Mouse (Mus musculus): ENCODE measurements around the gene Phlda2.

The Phlda2 gene

DNA sequence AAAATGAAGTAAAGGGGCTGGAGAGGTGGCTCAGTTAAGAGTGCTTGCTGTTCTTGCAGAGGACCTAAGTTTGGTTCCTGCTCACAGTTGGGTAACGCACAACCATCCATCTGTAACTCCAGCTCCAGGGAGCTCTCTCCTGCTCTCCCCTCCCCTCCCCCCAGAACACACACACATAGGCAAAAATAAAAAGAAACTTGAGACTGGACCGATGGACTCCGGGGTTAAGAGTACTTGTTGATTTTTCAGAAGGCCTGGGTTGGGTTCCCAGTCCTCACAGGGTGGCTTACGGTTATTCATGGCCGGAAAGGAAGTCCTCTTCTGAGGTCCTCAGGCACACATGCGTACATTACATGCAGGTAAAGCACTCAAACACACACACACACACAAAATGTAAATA lies 976 bp upstream of the Phlda2 start:
- no peak for DNase-seq (ENCODE audit: low spot score in 2 of 2)

GRCm38 (mm10) chr7:143501643-143502417 lies 1.1 kb downstream of the Phlda2 start:
- peak in 1 of 2 experiments; percentile 12 for DNase-seq (ENCODE audit: low spot score in 2 of 2)

DNA sequence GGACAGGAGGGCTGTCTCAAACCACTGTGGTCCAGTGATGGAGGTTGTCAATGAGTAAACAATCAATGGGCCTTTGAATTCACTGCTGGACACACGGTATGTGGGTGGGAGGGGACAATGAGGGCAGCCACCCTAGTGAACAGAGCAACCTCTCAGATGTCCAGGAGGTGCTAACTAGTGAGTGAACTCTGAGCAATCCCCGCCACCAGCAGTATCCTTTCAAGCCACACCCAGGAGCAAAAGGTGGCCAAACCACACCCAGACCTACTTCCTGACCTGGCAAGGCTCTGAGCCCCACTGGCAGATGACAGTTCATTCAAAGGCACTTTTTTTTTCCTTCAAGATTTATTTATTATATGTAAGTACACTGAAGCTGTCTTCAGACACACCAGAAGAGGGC lies 2.0 kb downstream of the Phlda2 start:
- DNase-seq (ENCODE audit: low spot score in 2 of 2) = no peak

DNA sequence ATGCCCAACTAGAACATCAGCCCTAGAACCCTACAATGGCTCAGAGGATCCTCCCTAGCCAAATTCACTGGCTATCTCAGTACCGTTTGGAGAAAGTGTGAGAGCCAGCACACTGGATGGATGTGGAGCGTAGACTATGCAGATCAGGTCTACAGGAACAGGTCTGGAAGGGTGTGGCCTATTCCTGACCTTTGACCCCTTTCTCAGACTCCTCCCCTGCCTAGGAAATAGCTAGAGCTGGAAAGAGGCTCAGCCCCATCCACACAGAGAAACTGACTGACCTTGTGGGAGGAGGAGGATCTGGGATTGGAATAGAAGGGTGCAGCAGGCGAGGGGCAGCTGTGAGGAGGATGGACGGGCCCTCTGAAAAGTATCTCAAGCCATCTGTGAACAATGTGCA lies 4.4 kb downstream of the Phlda2 start:
- no peak for DNase-seq (ENCODE audit: low spot score in 2 of 2)

GRCm38 (mm10) chr7:143495104-143495961 lies 7.6 kb downstream of the Phlda2 start:
- no peak for DNase-seq (ENCODE audit: low spot score in 2 of 2)

- DNase-seq (ENCODE audit: low spot score in 2 of 2) = no peak
These were observed 9.3 kb downstream of the Phlda2 start for GRCm38 (mm10) chr7:143493616-143494126.

DNA sequence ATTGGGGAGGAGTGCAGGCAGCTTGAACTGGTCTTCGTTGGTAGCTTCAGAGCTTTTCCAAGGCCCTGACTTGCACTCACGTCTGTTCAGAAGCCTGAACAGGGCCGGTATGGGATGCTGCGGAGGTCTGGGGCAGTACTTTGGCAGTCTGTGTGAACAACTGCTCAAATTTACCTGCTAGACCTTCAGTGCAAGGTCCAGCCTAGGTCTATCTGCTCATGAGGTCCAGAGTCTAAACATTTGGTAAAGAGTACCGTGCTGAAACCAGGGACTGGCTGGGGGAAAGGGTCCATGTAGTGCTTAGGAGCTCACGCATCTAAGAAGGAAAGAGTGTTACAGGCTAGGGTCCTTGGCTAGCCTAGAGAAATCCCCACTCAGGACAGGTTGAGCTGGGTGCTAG lies 13.2 kb downstream of the Phlda2 start:
- no peak for DNase-seq (ENCODE audit: low spot score in 2 of 2)

- DNase-seq (ENCODE audit: low spot score in 2 of 2) = no peak
These were observed 20.4 kb downstream of the Phlda2 start for GRCm38 (mm10) chr7:143482541-143482940.

- DNase-seq (ENCODE audit: low spot score in 2 of 2) = no peak
These were observed 21.1 kb downstream of the Phlda2 start for GRCm38 (mm10) chr7:143481806-143482387.

DNA sequence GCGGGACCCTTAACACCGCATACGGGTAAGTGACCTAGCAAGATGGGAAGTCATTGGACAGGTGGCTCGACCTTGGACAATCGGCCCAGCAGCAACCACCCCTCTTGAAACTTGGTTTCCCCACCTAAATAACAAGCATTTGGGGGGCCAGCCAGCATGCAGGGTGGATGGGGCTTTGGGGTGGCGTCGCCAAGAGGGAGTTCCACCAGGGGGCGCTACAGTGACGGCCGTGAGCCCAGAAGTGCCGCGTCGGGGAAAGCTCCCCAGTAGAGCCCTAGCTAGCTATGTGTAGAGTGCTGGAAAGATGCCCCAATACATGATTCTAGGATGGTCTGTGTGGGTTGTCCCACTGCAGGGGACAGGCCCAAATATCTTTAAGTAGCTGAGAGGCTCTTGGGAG lies 22.5 kb downstream of the Phlda2 start:
- DNase-seq (ENCODE audit: low spot score in 2 of 2) = peak in 1 of 2 experiments; percentile 27

DNA sequence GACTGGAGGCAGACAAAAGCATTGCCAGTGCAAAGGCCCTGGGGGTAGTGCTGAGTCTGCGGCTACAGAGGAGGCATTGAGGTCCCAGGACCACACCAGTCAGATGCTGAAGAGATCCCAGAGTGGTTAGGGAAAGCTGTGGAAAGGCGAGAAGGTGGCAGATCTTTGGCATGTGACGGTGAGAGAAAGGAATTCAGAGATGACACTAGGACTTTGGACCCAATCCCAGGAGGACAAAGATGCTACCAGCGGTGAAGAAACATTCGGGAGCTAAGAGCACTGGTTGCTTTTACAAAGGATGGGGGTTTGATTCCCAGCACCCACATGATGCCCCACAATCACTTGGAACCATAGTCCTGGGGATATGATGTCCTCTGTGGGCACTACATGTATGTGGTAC lies 25.1 kb downstream of the Phlda2 start:
- DNase-seq (ENCODE audit: low spot score in 2 of 2) = no peak

GRCm38 (mm10) chr7:143476702-143477335 lies 26.1 kb downstream of the Phlda2 start:
- no peak for DNase-seq (ENCODE audit: low spot score in 2 of 2)

DNA sequence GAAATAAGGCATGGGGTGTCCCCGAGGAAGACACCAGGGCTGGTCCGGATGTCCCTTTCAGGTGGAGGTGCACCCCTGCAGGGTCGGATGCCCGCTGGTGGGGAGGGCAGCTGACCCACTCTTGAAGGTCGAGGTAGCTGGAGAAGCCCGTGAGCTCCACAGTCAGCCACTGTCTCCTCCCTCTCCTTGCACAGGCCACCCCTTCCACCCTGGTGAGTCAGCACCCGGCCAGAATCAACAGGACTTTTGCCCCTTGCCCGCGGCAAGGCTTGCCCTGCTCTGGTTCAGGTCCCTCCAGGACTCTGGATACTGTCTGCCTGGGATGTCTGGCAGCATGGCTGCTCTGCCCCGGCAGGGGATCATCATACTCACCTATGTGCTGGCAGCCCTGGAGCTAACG lies 27.1 kb downstream of the Phlda2 start:
- DNase-seq (ENCODE audit: low spot score in 2 of 2) = no peak

- no peak for DNase-seq (ENCODE audit: low spot score in 2 of 2)
These were observed 28.1 kb downstream of the Phlda2 start for GRCm38 (mm10) chr7:143474811-143475210.

- DNase-seq (ENCODE audit: low spot score in 2 of 2) = no peak
These were observed 29.4 kb downstream of the Phlda2 start, which contains the start of gene Slc22a18 for GRCm38 (mm10) chr7:143473347-143474101. Gene Slc22a18, plus strand, starts transcription at chr7:143473736.

DNA sequence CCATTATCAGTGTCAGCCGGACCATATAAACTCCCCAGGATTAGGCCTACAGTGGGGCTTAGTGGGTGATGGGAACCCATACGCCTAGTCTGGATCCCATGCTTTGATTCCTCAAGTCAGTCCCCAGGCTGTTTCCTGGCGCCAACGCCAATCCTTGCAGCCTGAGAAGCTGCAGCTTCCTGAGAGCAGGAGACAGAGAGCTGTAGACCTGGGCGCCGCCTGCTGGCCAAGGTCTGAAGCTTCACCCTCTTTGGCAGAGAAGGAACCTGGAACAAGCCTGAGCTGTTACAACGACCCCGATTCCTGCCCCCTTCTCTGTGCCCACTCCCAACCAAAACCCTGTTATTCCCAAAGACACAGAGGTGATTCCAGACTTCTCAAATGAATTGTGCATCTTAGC lies 33.0 kb downstream of the Phlda2 start:
- DNase-seq (ENCODE audit: low spot score in 2 of 2) = peak; percentile 51 to 57

- no peak for DNase-seq (ENCODE audit: low spot score in 2 of 2)
These were observed 35.2 kb downstream of the Phlda2 start for GRCm38 (mm10) chr7:143467714-143468113.

DNA sequence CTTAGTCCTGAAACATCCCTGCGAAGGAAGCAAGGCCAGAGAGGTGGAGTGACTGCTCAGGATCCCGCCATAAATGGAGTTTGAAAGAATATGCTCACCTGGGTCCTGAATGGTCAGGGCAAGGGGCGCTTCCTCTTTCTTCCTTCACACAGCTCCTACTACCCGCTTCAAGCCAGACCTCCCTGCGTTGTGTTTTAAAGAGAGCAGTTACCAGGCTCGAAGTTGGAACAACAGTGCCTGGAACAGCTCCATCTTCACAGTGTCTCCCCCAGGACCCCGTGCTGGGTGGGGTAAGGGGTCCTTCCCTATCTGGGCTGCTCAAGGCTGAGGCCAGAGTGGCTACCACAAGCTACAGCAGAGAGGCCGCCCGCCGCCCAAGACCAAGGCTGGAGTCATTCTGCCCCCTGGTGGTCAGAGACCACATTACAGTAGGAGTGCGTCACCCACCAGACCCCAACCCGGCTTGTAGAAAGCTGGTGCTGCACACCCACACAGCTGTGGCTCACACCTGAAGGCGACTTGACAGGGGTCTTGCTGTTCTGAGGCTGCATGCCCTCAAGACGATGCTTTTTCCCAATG lies 36.8 kb downstream of the Phlda2 start:
- DNase-seq (ENCODE audit: low spot score in 2 of 2) = peak; percentile 76 to 79

DNA sequence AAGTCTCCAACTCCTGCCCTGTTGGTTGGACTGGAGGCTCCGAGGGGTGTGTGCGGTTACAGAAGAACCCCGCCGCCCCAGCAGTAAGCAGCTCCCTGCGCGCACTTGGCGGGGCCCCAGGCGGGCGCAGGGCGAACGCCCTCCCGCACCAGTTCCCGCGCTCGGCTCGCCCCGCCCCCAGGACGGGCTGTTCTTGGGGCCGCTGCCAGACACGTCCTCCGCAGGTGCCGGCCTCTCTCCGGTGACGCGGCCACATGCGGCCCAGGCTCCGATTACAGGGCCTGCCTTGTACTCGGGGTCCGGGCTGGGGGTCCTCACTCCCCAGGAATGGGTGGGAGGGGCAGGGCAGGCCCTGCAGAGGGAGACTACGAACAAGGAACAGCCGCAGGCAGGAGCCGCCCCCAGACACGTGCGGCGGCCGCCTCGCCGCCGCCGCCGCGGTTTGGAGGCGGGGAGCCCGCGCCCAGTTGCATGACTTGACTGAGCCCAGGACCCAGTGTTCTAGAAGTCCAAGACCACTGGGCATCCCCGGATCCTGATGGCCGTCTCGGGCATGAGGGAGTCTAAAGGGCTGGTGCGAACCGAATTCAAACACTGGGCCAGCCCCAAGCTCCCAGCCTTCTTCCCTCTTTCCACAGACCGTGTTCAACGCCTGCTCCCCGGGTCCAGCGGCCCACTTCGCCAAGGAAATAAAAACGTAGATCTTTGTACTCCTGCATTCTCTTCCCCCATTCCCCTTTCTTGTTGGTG lies 38.0 kb downstream of the Phlda2 start:
- DNase-seq (ENCODE audit: low spot score in 2 of 2) = no peak

DNA sequence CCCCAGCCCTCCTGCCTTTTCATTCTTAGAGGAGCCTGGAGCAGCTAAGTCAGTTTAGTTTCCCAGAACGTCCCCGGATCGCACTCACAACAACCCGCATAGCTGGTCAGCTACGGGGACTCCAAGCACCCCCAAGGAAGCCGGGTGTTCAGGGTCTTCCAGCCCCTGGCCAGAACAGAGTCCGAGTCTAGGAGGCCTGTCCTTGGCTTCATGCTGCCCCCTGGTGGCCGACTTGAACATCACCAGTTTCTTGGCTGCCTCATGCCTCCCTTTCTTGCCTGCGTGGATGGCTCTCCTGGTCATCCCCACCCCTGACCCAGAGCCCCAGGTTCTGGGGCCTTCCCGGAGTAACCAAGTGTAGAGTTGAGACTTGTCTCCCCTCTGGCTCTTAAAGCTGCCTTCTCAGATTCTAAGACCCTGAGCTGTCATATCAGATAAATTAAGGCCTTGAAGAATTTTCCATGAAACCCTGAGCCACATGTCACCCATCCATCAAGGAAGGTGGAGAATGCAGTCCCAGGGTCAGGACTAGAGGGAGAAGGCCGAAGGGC lies 39.0 kb downstream of the Phlda2 start:
- DNase-seq (ENCODE audit: low spot score in 2 of 2) = peak; percentile 58 to 65
